ENCODE assay signal across 20 mouse cellular contexts in the genomic region with DNA sequence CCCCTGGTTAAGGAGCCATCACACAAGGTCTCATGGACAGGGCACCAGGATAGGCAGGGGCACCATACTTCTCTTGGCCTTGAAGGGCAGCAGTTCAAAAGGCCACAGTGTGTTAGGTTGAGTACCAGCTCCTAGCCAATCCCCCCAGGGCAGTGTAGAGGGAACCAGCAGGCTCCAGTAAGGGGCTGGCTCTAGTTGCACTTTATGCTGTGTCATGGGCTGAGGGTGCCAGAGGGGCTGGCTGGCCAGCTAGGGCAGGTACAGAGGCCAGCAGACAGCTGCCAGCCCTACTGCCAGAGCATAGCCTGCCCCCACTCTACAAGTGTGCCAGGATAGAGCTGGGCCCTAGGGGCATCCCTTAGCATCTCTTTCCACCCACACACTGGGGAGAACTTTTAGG.
DNase-seq lines count a peak whose midpoint lies in the region; ATAC-seq and TF ChIP-seq lines count a peak whose summit lies in the region.
"Had no signal": no experiment of that assay in that cellular context is flagged by ENCODE, and none has a peak within 500 bp of the region (broad histone marks: within the 10 kb centered on the region; RNA-seq: fewer than 3 reads in every experiment).

No protein-coding gene starts in this region.

- peak; percentile 34; the same call in 1 of the 2 replicates for ATAC-seq in hindbrain, embryonic 16.5 days
- no peak for ATAC-seq in hindbrain, embryonic 13.5 days (ENCODE audit: low FRiP score)
- peak; percentile 46; the same call in 1 of the 2 replicates for ATAC-seq in lung, embryonic 15.5 days (ENCODE audit: borderline replicate concordance, extremely low read depth, low FRiP score, low TSS enrichment)
- no peak for ATAC-seq in lung, postnatal 0 days
- ATAC-seq in stomach, postnatal 0 days (ENCODE audit: low FRiP score, low TSS enrichment) = 0 out of 2 replicates have a peak, but pooled peaks have one; percentile 21
- ATAC-seq: forebrain, embryonic 16.5 days; midbrain, embryonic 13.5 days had no signal

- no peak overlapping the region for H3K4me2 ChIP-seq in hindbrain, embryonic 16.5 days (ENCODE audit: low read length)
- H3K4me2 ChIP-seq in hindbrain, embryonic 13.5 days = no peak overlapping the region
- H3K4me2 ChIP-seq in lung, embryonic 15.5 days = no peak overlapping the region
- no peak overlapping the region for H3K4me2 ChIP-seq in lung, postnatal 0 days (replicated peaks; ENCODE audit: low read depth, low read length)
- H3K4me2 ChIP-seq in stomach, postnatal 0 days (replicated peaks; ENCODE audit: low read depth) = no peak overlapping the region
- H3K4me2 ChIP-seq: heart, embryonic 12.5 days; limb, embryonic 13.5 days; midbrain, embryonic 13.5 days had no signal

- H3K27me3 ChIP-seq in hindbrain, embryonic 16.5 days (replicated peaks; ENCODE audit: control insufficient read depth, insufficient read depth, low read length) = peaks cover 2% of the 10 kb centered on the region; the same call in 1 of the 2 replicates
- H3K27me3 ChIP-seq in hindbrain, embryonic 13.5 days = peaks cover 16% of the 10 kb centered on the region
- H3K27me3 ChIP-seq in lung, embryonic 15.5 days = no peaks in the 10 kb centered on the region
- H3K27me3 ChIP-seq in lung, postnatal 0 days (replicated peaks; ENCODE audit: insufficient read depth, low read length) = no peaks in the 10 kb centered on the region
- no peaks in the 10 kb centered on the region for H3K27me3 ChIP-seq in stomach, postnatal 0 days (ENCODE audit: control insufficient read depth, insufficient read depth, low read length)

- no peaks in the 10 kb centered on the region; the same call in none of the 2 replicates for H3K4me1 ChIP-seq in hindbrain, embryonic 16.5 days (ENCODE audit: control insufficient read depth, insufficient read depth, low read depth, low read length)
- H3K4me1 ChIP-seq in hindbrain, embryonic 13.5 days (replicated peaks) = peaks cover under 1% of the 10 kb centered on the region; the same call in 1 of the 2 replicates
- H3K4me1 ChIP-seq in lung, embryonic 15.5 days = peaks cover 17% of the 10 kb centered on the region
- no peaks in the 10 kb centered on the region for H3K4me1 ChIP-seq in lung, postnatal 0 days (ENCODE audit: insufficient read depth, low read depth, low read length)
- H3K4me1 ChIP-seq in stomach, postnatal 0 days (replicated peaks; ENCODE audit: control insufficient read depth, insufficient read depth) = no peaks in the 10 kb centered on the region
- H3K4me1 ChIP-seq: heart, embryonic 12.5 days had no signal

- TF ChIP-seq CTCF in lung, postnatal 0 days (IDR thresholded peaks at IDR 0.05) = no peak
- no peak for TF ChIP-seq CTCF in stomach, postnatal 0 days (IDR thresholded peaks at IDR 0.05; ENCODE audit: low read depth)

- no peak for DNase-seq in lung, postnatal 0 days (ENCODE audit: low spot score)
- peak; percentile 75 to 91 for DNase-seq in gastrocnemius, adult 8-10 months (ENCODE audit: low spot score in 2 of 2)
- DNase-seq in stomach, postnatal 0 days (ENCODE audit: low spot score) = no peak
- DNase-seq in left cerebral cortex, adult 11 months (ENCODE audit: low spot score) = no peak
- DNase-seq: cerebellum, adult 2 months; heart, postnatal 36 days; lung, adult 18-20 months; lung, postnatal 4 days; right cerebral cortex, adult 18-20 months; spleen, adult 18-20 months; thymus, adult 2 months had no signal

- no peaks in the 10 kb centered on the region for H3K36me3 ChIP-seq in hindbrain, embryonic 16.5 days (ENCODE audit: control insufficient read depth, insufficient read depth, low read length)
- H3K36me3 ChIP-seq in hindbrain, embryonic 13.5 days = no peaks in the 10 kb centered on the region
- H3K36me3 ChIP-seq in lung, embryonic 15.5 days = no peaks in the 10 kb centered on the region
- H3K36me3 ChIP-seq in lung, postnatal 0 days (ENCODE audit: insufficient read depth, low read length) = no peaks in the 10 kb centered on the region
- no peaks in the 10 kb centered on the region for H3K36me3 ChIP-seq in stomach, postnatal 0 days (ENCODE audit: control insufficient read depth, insufficient read depth, low read length)
- H3K36me3 ChIP-seq: heart, embryonic 12.5 days; limb, embryonic 13.5 days; midbrain, embryonic 13.5 days had no signal

- no peak for TF ChIP-seq EP300 in lung, postnatal 0 days (IDR thresholded peaks at IDR 0.05)
- no peak for TF ChIP-seq EP300 in stomach, postnatal 0 days (optimal IDR thresholded peaks at IDR 0.05)

- H3K4me3 ChIP-seq in hindbrain, embryonic 16.5 days (ENCODE audit: low read length) = no peak overlapping the region
- no peak overlapping the region for H3K4me3 ChIP-seq in hindbrain, embryonic 13.5 days
- no peak overlapping the region for H3K4me3 ChIP-seq in lung, embryonic 15.5 days
- no peak overlapping the region for H3K4me3 ChIP-seq in lung, postnatal 0 days (ENCODE audit: low read depth, low read length)
- no peak overlapping the region for H3K4me3 ChIP-seq in stomach, postnatal 0 days (ENCODE audit: low read depth, low read length)
- H3K4me3 ChIP-seq: erythroblast, embryonic 14.5 days; heart, embryonic 12.5 days; limb, embryonic 13.5 days; midbrain, embryonic 13.5 days had no signal

- H3K9me3 ChIP-seq in hindbrain, embryonic 16.5 days (ENCODE audit: control insufficient read depth, low read length) = no peaks in the 10 kb centered on the region
- no peaks in the 10 kb centered on the region for H3K9me3 ChIP-seq in hindbrain, embryonic 13.5 days
- H3K9me3 ChIP-seq in lung, embryonic 15.5 days = no peaks in the 10 kb centered on the region
- no peaks in the 10 kb centered on the region for H3K9me3 ChIP-seq in lung, postnatal 0 days (ENCODE audit: low read length)
- H3K9me3 ChIP-seq in stomach, postnatal 0 days (ENCODE audit: control insufficient read depth, low read length) = no peaks in the 10 kb centered on the region
- H3K9me3 ChIP-seq: heart, embryonic 12.5 days; limb, embryonic 13.5 days; midbrain, embryonic 13.5 days had no signal

- no peak overlapping the region for H3K9ac ChIP-seq in hindbrain, embryonic 16.5 days (ENCODE audit: low read depth, low read length)
- H3K9ac ChIP-seq in hindbrain, embryonic 13.5 days = no peak overlapping the region
- no peak overlapping the region for H3K9ac ChIP-seq in lung, embryonic 15.5 days
- no peak overlapping the region for H3K9ac ChIP-seq in lung, postnatal 0 days (replicated peaks; ENCODE audit: low read depth)
- no peak overlapping the region for H3K9ac ChIP-seq in stomach, postnatal 0 days (ENCODE audit: low read length)
- H3K9ac ChIP-seq: heart, embryonic 12.5 days; limb, embryonic 13.5 days; midbrain, embryonic 13.5 days had no signal

- H3K27ac ChIP-seq in hindbrain, embryonic 16.5 days (ENCODE audit: low read depth, low read length) = no peak overlapping the region
- no peak overlapping the region for H3K27ac ChIP-seq in hindbrain, embryonic 13.5 days
- no peak overlapping the region for H3K27ac ChIP-seq in lung, embryonic 15.5 days
- H3K27ac ChIP-seq in lung, postnatal 0 days (ENCODE audit: low read length) = no peak overlapping the region
- no peak overlapping the region for H3K27ac ChIP-seq in stomach, postnatal 0 days (replicated peaks)
- H3K27ac ChIP-seq: kidney, postnatal 0 days; limb, embryonic 13.5 days; midbrain, embryonic 13.5 days had no signal

Comparison
In these comparisons a context has a peak if more than half of its experiments do, and no peak if none do; other contexts are left out.
1. ATAC-seq: peak in hindbrain, embryonic 16.5 days (single experiment), lung, embryonic 15.5 days (single experiment) and stomach, postnatal 0 days (single experiment); none in hindbrain, embryonic 13.5 days (single experiment) and lung, postnatal 0 days (single experiment).
2. DNase-seq: peak in gastrocnemius, adult 8-10 months (2 of 2); none in lung, postnatal 0 days (single experiment), stomach, postnatal 0 days (single experiment) and left cerebral cortex, adult 11 months (single experiment).